Mouse (Mus musculus) limb, embryonic 15.5 days (tissue): ENCODE results near the gene Gabbr1. TPM values are rescaled to one million over a fixed set of nuclear protein-coding genes. Genes with fewer than 3 reads are reported as not detected.

Experiments
- ATAC-seq: fragments of 200-750 bp; cut with Nextera tagmentation; 2 replicates; pipeline ENCODE4 v1.8.0; 2017; ENCODE audit warnings: low read depth, moderate TSS enrichment; ENCODE audit not compliant: insufficient number of reproducible peaks, low FRiP score, low TSS enrichment
- H3K27ac ChIP-seq: fragments of 300-500 bp; sonication (generic); 2 replicates; pipeline ENCODE4 v1.5.1; 2015; ENCODE audit warnings: moderate library complexity, mild to moderate bottlenecking, inconsistent platforms
- H3K27me3 ChIP-seq: fragments of 300-500 bp; sonication (generic); 2 replicates; pipeline ENCODE4 v1.6.1; 2015; ENCODE audit warnings: inconsistent platforms
- H3K36me3 ChIP-seq: fragments of 300-500 bp; sonication (generic); 2 replicates; pipeline ENCODE4 v1.6.1; 2015; ENCODE audit warnings: inconsistent platforms
- H3K4me1 ChIP-seq: fragments of 300-500 bp; sonication (generic); 2 replicates; pipeline ENCODE4 v1.6.1; 2015; ENCODE audit warnings: inconsistent platforms
- H3K4me2 ChIP-seq: fragments of 300-500 bp; sonication (generic); 2 replicates; pipeline ENCODE4 v1.6.1; 2015; ENCODE audit warnings: mild to moderate bottlenecking, inconsistent platforms
- H3K4me3 ChIP-seq: fragments of 300-500 bp; sonication (generic); 2 replicates; pipeline ENCODE4 v1.5.1; 2015; ENCODE audit warnings: mild to moderate bottlenecking, inconsistent platforms
- H3K9ac ChIP-seq: fragments of 300-500 bp; sonication (generic); 2 replicates; pipeline ENCODE4 v1.6.1; 2015; ENCODE audit warnings: inconsistent platforms
- H3K9me3 ChIP-seq: fragments of 300-500 bp; sonication (generic); 2 replicates; pipeline ENCODE4 v1.6.1; 2016; ENCODE audit warnings: inconsistent platforms
- WGBS: fragments of 180-500 bp; shearing (Covaris S2); methylation state at CpG from one replicate; pipeline ENCODE4 v1.1.7; 2015; 5-methylcytosine and 5-hydroxymethylcytosine counted together
- polyA plus RNA-seq: library from polyadenylated mRNA; unstranded; fragments of >200 nt; fragmentation: Nextera tagmentation; extraction: Ambion mirVana; gene quantifications from 2 replicates; pipeline ENCODE4 v1.2.1, GENCODE M21; 2015

Gabbr1 gene
- polyA plus RNA-seq, 1 experiment from 2014 or later: 8.7 TPM

DNA sequence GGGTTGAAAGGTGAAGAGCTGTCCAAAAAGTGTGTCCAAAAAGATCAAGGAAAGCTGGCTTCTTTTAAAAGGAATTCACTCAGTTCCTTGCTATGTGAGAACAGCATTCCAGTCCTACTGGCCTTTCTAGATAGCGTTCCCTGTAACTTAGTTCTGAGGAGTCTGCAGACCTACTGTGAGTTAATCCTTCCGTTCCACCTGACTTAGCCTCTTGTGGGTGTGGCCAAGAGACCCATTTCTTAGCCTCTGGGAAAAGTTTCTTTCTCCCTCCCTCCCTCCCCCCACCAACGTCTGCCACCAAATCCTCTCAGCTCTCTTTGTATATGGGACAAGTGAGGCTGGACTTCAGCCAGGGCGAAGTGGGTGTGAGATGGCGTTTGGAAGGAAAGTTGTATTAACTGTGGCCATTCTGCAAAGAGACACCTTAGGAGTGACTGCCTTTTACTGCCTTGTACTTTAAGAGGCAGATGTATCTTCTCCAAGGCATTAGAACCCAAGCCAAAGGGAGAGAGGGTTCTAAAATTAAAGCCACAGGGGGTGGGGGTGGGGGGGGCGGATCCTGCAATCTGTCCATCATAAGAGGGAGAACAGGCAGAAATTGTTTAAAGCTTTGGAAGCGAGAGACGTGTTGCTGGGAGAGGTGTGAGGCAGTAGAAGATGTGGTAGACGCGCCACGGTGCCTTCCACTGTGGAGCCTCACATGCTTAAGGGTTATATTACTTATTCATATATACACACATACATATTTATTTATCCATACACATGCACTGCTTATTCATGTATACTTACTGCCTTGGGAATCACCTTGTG lies 18.1 kb downstream of the Gabbr1 start:
- H3K9ac ChIP-seq: no peak overlapping the region
- no peak overlapping the region for H3K27ac ChIP-seq
- no peak overlapping the region for H3K4me2 ChIP-seq
- no peaks in the 10 kb centered on the region for H3K4me1 ChIP-seq
- 81% methylated on average over 11 of the region's 11 CpGs for WGBS
- peaks cover 80% of the 10 kb centered on the region for H3K36me3 ChIP-seq
- H3K4me3 ChIP-seq: no peak overlapping the region
- no peak for ATAC-seq
- no peaks in the 10 kb centered on the region for H3K27me3 ChIP-seq
- no peaks in the 10 kb centered on the region for H3K9me3 ChIP-seq

- Histone ChIP-seq H3K9ac (no peak overlapping the region), H3K4me2 (no peak overlapping the region), H3K36me3 (peaks cover 89% of the 10 kb centered on the region), H3K4me1 (no peaks in the 10 kb centered on the region), H3K27me3 (no peaks in the 10 kb centered on the region), H3K9me3 (no peaks in the 10 kb centered on the region), H3K27ac (no peak overlapping the region), H3K4me3 (no peak overlapping the region)
- 90% methylated on average over 2 of the region's 2 CpGs for WGBS
- no peak for ATAC-seq
These were observed 20.2 kb downstream of the Gabbr1 start for GRCm38 (mm10) chr17:37065993-37066392.

DNA sequence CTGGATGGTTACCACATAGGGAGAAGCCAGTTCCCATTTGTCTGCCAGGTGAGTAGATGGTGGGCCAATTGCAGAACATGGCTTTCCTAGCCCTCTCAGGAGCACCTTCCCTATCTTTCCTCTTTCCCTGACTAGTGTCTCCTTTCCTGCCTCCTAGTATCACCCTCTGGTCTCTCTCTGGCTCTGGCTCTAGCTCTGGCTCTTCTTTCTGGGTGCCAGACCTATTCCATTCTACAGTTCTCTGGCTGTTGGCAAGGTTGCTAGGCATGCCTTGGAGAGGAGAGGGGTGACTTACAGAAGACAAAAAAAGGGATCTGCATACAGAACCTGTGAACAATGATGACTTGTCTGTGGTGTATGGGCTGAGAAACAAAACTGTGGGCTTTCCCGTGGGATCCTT lies 22.1 kb downstream of the Gabbr1 start:
- 92% methylated on average over 1 of the region's 1 CpGs for WGBS
- Histone ChIP-seq H3K27ac (no peak overlapping the region), H3K4me3 (no peak overlapping the region), H3K4me2 (no peak overlapping the region), H3K36me3 (peaks cover 96% of the 10 kb centered on the region), H3K27me3 (no peaks in the 10 kb centered on the region), H3K9me3 (no peaks in the 10 kb centered on the region), H3K4me1 (no peaks in the 10 kb centered on the region), H3K9ac (no peak overlapping the region)
- no peak for ATAC-seq

- Histone ChIP-seq H3K27me3 (no peaks in the 10 kb centered on the region), H3K36me3 (peaks cover 94% of the 10 kb centered on the region), H3K9ac (no peak overlapping the region), H3K9me3 (no peaks in the 10 kb centered on the region), H3K4me1 (no peaks in the 10 kb centered on the region), H3K27ac (no peak overlapping the region), H3K4me2 (no peak overlapping the region), H3K4me3 (no peak overlapping the region)
- WGBS: 89% methylated on average over 8 of the region's 8 CpGs
- ATAC-seq: no peak
These were observed 24.4 kb downstream of the Gabbr1 start for GRCm38 (mm10) chr17:37070121-37070520.

DNA sequence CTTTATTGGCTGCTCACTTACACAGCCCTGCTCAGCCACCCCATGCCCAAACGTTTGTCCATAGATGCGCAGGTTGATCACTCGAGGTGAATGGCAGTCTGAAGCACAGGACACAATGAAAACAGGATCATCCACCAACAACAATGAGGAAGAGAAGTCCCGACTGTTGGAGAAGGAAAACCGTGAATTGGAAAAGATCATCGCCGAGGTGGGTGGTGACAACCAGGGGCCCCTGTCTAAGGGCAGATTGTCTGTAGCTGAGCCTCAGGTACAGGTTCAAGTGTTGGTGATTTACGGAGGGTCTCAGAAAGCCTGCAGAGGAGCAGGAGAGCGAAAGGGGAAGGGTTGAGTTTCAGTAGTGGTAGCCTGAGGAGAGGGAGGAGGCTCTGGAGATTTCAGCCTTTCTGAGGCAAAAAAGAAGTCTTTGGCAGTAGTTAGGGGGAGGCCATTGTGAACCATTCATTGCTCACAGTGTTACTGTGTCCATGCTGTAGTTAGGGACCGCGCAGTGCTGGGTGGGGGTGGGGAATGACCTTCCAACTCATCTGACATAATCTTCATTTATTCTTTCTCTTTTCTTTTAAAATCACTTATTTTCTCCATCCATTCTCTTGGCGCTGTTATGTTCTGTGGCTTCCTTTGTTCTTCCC lies 26.4 kb downstream of the Gabbr1 start:
- Histone ChIP-seq H3K4me2 (no peak overlapping the region), H3K27me3 (no peaks in the 10 kb centered on the region), H3K36me3 (peaks cover 86% of the 10 kb centered on the region), H3K4me3 (no peak overlapping the region), H3K27ac (no peak overlapping the region), H3K4me1 (no peaks in the 10 kb centered on the region), H3K9ac (no peak overlapping the region), H3K9me3 (no peaks in the 10 kb centered on the region)
- WGBS: 87% methylated on average over 12 of the region's 12 CpGs
- no peak for ATAC-seq

GRCm38 (mm10) chr17:37072730-37073276 lies 27.0 kb downstream of the Gabbr1 start:
- no peaks in the 10 kb centered on the region for H3K4me1 ChIP-seq
- no peak overlapping the region for H3K9ac ChIP-seq
- peaks cover 80% of the 10 kb centered on the region for H3K36me3 ChIP-seq
- WGBS: 63% methylated on average over 11 of the region's 11 CpGs
- no peak overlapping the region for H3K27ac ChIP-seq
- no peak overlapping the region for H3K4me2 ChIP-seq
- no peaks in the 10 kb centered on the region for H3K27me3 ChIP-seq
- H3K9me3 ChIP-seq: no peaks in the 10 kb centered on the region
- ATAC-seq: no peak
- no peak overlapping the region for H3K4me3 ChIP-seq

GRCm38 (mm10) chr17:37075181-37075580 lies 29.4 kb downstream of the Gabbr1 start:
- H3K27me3 ChIP-seq: no peaks in the 10 kb centered on the region
- ATAC-seq: no peak

GRCm38 (mm10) chr17:37075766-37076165 lies 30.0 kb downstream of the Gabbr1 start:
- Histone ChIP-seq H3K4me3 (no peak overlapping the region), H3K4me2 (no peak overlapping the region), H3K27ac (no peak overlapping the region), H3K27me3 (no peaks in the 10 kb centered on the region), H3K9ac (no peak overlapping the region), H3K4me1 (peaks cover 2% of the 10 kb centered on the region; the same call in 1 of the 2 replicates), H3K36me3 (peaks cover 51% of the 10 kb centered on the region), H3K9me3 (no peaks in the 10 kb centered on the region)
- ATAC-seq: no peak
- 78% methylated on average over 2 of the region's 2 CpGs for WGBS

More at GRCm38 (mm10) chr17:37075181-37075580, 29.4 kb downstream of the Gabbr1 start:
- H3K36me3 ChIP-seq: peaks cover 57% of the 10 kb centered on the region
- H3K4me1 ChIP-seq: peaks cover 2% of the 10 kb centered on the region; the same call in 1 of the 2 replicates
- no peak overlapping the region for H3K9ac ChIP-seq
- no peak overlapping the region for H3K4me3 ChIP-seq
- H3K9me3 ChIP-seq: no peaks in the 10 kb centered on the region
- no peak overlapping the region for H3K27ac ChIP-seq
- 87% methylated on average over 6 of the region's 6 CpGs for WGBS
- no peak overlapping the region for H3K4me2 ChIP-seq

- H3K4me3 ChIP-seq: no peak overlapping the region
- no peaks in the 10 kb centered on the region for H3K9me3 ChIP-seq
- H3K9ac ChIP-seq: no peak overlapping the region
- H3K4me2 ChIP-seq: no peak overlapping the region
- no peak overlapping the region for H3K27ac ChIP-seq
- ATAC-seq: no peak
- no peaks in the 10 kb centered on the region for H3K27me3 ChIP-seq
- WGBS: 45% methylated on average over 1 of the region's 1 CpGs
- peaks cover 29% of the 10 kb centered on the region for H3K36me3 ChIP-seq
- H3K4me1 ChIP-seq: peaks cover 2% of the 10 kb centered on the region; the same call in 1 of the 2 replicates
These were observed 32.4 kb downstream of the Gabbr1 start for GRCm38 (mm10) chr17:37078193-37078592.

DNA sequence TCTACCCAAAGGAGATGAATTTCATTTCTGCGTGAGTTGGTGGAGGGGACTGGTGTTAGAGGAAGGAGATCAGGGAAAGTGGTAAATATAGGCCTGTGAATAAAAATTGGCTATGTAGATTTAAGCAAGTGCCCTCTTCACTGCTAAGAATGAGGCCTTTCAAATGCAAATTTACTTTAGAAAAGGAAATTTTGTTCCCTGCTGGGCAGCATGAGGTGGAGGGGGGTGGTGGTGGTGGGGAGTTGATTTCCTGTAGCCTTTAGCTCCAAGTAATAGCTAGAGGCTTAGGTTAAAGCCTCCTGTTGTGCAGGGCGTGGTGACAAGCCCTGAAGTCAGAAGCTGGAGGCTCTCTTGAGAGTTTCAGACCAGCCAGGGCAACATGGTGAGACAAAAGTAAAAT lies 33.2 kb downstream of the Gabbr1 start:
- WGBS: 24% methylated on average over 2 of the region's 2 CpGs
- Histone ChIP-seq H3K9me3 (no peaks in the 10 kb centered on the region), H3K4me3 (no peak overlapping the region), H3K36me3 (peaks cover 21% of the 10 kb centered on the region), H3K4me1 (peaks cover 2% of the 10 kb centered on the region; the same call in 1 of the 2 replicates), H3K9ac (no peak overlapping the region), H3K27ac (no peak overlapping the region), H3K27me3 (no peaks in the 10 kb centered on the region), H3K4me2 (no peak overlapping the region)
- no peak for ATAC-seq

GRCm38 (mm10) chr17:37080119-37080518 lies 34.4 kb downstream of the Gabbr1 start:
- WGBS: 18% methylated on average over 5 of the region's 5 CpGs
- no peak overlapping the region for H3K4me3 ChIP-seq

DNA sequence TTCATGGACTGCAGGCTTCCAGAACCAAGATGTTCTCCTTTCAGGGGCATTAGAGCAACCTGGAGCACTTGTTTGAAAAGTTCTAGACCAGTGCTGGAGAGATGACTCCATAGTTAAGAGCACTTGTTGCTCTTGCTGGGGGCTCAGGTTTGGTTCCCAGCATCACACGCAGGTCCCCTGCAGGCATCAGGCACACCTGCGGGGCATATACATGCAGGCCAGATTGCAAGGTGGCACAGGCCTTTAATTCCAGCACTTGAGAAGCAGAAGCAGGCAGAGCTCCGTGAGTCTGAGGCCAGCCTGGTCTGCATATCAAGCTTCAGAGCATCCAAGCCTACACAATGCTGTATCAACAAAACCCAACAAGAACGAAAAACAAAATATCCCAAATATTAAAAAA lies 35.9 kb downstream of the Gabbr1 start:
- Histone ChIP-seq H3K27ac (no peak overlapping the region), H3K36me3 (no peaks in the 10 kb centered on the region), H3K4me1 (peaks cover 2% of the 10 kb centered on the region; the same call in 1 of the 2 replicates), H3K4me2 (no peak overlapping the region), H3K9ac (no peak overlapping the region), H3K9me3 (no peaks in the 10 kb centered on the region), H3K4me3 (no peak overlapping the region), H3K27me3 (no peaks in the 10 kb centered on the region)
- WGBS: 85% methylated on average over 4 of the region's 4 CpGs
- no peak for ATAC-seq

More at GRCm38 (mm10) chr17:37080119-37080518, 34.4 kb downstream of the Gabbr1 start:
- no peak overlapping the region for H3K4me2 ChIP-seq
- no peak overlapping the region for H3K9ac ChIP-seq
- no peaks in the 10 kb centered on the region for H3K9me3 ChIP-seq
- no peak overlapping the region for H3K27ac ChIP-seq
- no peaks in the 10 kb centered on the region for H3K27me3 ChIP-seq
- ATAC-seq: no peak
- H3K36me3 ChIP-seq: peaks cover 11% of the 10 kb centered on the region; the same call in 1 of the 2 replicates
- H3K4me1 ChIP-seq: peaks cover 2% of the 10 kb centered on the region; the same call in 1 of the 2 replicates
